8 mouse cellular contexts compared by ENCODE assay signal in genomic region chr13:51100233-51101015, GRCm38 (mm10). TPM values are rescaled to one million over a fixed set of nuclear protein-coding genes. Genes with fewer than 3 reads are reported as not detected.
DNase-seq lines count a peak whose midpoint lies in the region; ATAC-seq lines count a peak whose summit lies in the region.

TSS of gene Spin1 (plus strand) at chr13:51100880.

- H3K4me2 ChIP-seq in embryonic facial prominence, embryonic 13.5 days = peak within 1 kb of the TSS; percentile 95
- peak within 1 kb of the TSS; percentile 95 for H3K4me2 ChIP-seq in limb, embryonic 13.5 days (replicated peaks)
- peak within 1 kb of the TSS; percentile 71 for H3K4me2 ChIP-seq in midbrain, embryonic 15.5 days

- H3K4me1 ChIP-seq in embryonic facial prominence, embryonic 13.5 days = peaks cover 22% of the 10 kb centered on the region
- peaks cover 28% of the 10 kb centered on the region for H3K4me1 ChIP-seq in limb, embryonic 13.5 days
- H3K4me1 ChIP-seq in midbrain, embryonic 15.5 days = peaks cover 31% of the 10 kb centered on the region

- H3K9me3 ChIP-seq in embryonic facial prominence, embryonic 13.5 days = peaks cover 5% of the 10 kb centered on the region; the same call in 1 of the 2 replicates
- H3K9me3 ChIP-seq in limb, embryonic 13.5 days = no peaks in the 10 kb centered on the region; the same call in 1 of the 2 replicates
- no peaks in the 10 kb centered on the region for H3K9me3 ChIP-seq in midbrain, embryonic 15.5 days

- peak within 1 kb of the TSS; percentile 98 for H3K9ac ChIP-seq in embryonic facial prominence, embryonic 13.5 days
- H3K9ac ChIP-seq in limb, embryonic 13.5 days = peak within 1 kb of the TSS; percentile 98
- H3K9ac ChIP-seq in midbrain, embryonic 15.5 days = peak within 1 kb of the TSS; percentile 96

- WGBS in embryonic facial prominence, embryonic 13.5 days = under 1% methylated on average over 56 of the region's 85 CpGs
- WGBS in limb, embryonic 13.5 days = under 1% methylated on average over 44 of the region's 85 CpGs
- WGBS in midbrain, embryonic 15.5 days = under 1% methylated on average over 80 of the region's 85 CpGs

- H3K27ac ChIP-seq in embryonic facial prominence, embryonic 13.5 days = peak within 1 kb of the TSS; percentile 96
- H3K27ac ChIP-seq in limb, embryonic 13.5 days = peak within 1 kb of the TSS; percentile 95
- peak within 1 kb of the TSS; percentile 96 for H3K27ac ChIP-seq in midbrain, embryonic 15.5 days

- ATAC-seq in embryonic facial prominence, embryonic 13.5 days (ENCODE audit: insufficient number of reproducible peaks, insufficient read depth, low FRiP score, low TSS enrichment, low read depth) = peak; percentile 84
- peak; percentile 83 for ATAC-seq in limb, embryonic 13.5 days (ENCODE audit: low FRiP score, low read depth)
- ATAC-seq in midbrain, embryonic 15.5 days (replicated peaks) = peak; percentile 91

- no peaks in the 10 kb centered on the region for H3K27me3 ChIP-seq in embryonic facial prominence, embryonic 13.5 days
- H3K27me3 ChIP-seq in limb, embryonic 13.5 days = no peaks in the 10 kb centered on the region
- H3K27me3 ChIP-seq in midbrain, embryonic 15.5 days (replicated peaks) = no peaks in the 10 kb centered on the region

- DNase-seq in 3134 (ENCODE audit: extremely low read depth, insufficient read length, low spot score) = peak; percentile 60
- DNase-seq in adrenal gland, postnatal 25 days = peak; percentile 90
- peak; percentile 66 for DNase-seq in heart, adult 8-10 months (ENCODE audit: low spot score)
- DNase-seq in kidney, adult 9 months = peak; percentile 89
- DNase-seq in spleen, adult 18-20 months = peak; percentile 82 to 89

- peak within 1 kb of the TSS; percentile 73 for H3K4me3 ChIP-seq in embryonic facial prominence, embryonic 13.5 days
- H3K4me3 ChIP-seq in limb, embryonic 13.5 days = peak within 1 kb of the TSS; percentile 73
- H3K4me3 ChIP-seq in midbrain, embryonic 15.5 days = peak within 1 kb of the TSS; percentile 66

- H3K36me3 ChIP-seq in embryonic facial prominence, embryonic 13.5 days = peaks cover 8% of the 10 kb centered on the region
- H3K36me3 ChIP-seq in limb, embryonic 13.5 days = peaks cover 21% of the 10 kb centered on the region
- no peaks in the 10 kb centered on the region for H3K36me3 ChIP-seq in midbrain, embryonic 15.5 days (replicated peaks)

RNA-seq across cellular contexts. Expression of gene Spin1, which starts in this region (rescaled TPM):
- total RNA-seq in adrenal gland, postnatal 25 days (2021) = 59.2 and 72.5 TPM in 2 replicates
- 116 and 128 TPM in 2 replicates for polyA plus RNA-seq in embryonic facial prominence, embryonic 13.5 days (2015; fragmentation: Nextera tagmentation; extraction: Ambion mirVana)
- total RNA-seq in heart, adult 8-10 months (2022) = 10 to 100 TPM; 28.5 to 34.5 (median 32.8) TPM
- polyA plus RNA-seq in limb, embryonic 13.5 days (2015; fragmentation: Nextera tagmentation; extraction: Ambion mirVana) = 125 and 131 TPM in 2 replicates
- polyA plus RNA-seq in midbrain, embryonic 15.5 days (2015; fragmentation: Nextera tagmentation; extraction: Ambion mirVana) = 169 and 176 TPM in 2 replicates

Comparison
In these comparisons a context has a peak if more than half of its experiments do, and no peak if none do; other contexts are left out.
1. Peak in every context shown above with its lines: DNase-seq, ATAC-seq, H3K4me3 ChIP-seq and H3K27ac ChIP-seq.